Mouse (Mus musculus) adrenal gland, adult 8-10 months (tissue): ENCODE data around the gene Zswim5. TPM values are rescaled to one million over a fixed set of nuclear protein-coding genes. Genes with fewer than 3 reads are reported as not detected.
A peak's percentile ranks its signal among the peaks of the same experiment; 100 is the strongest.

Experiments used
- DNase-seq: peaks from one replicate; pipeline ENCODE4 v3.0.0; 2022
- total RNA-seq, 4 experiments: library from RNA; stranded (reverse); gene quantifications; 2 replicates each; pipeline ENCODE4 v1.2.4; 2022

The Zswim5 gene
- total RNA-seq, 4 experiments from 2014 or later, result 4.9 to 7.2 (median 5.6) TPM

DNA sequence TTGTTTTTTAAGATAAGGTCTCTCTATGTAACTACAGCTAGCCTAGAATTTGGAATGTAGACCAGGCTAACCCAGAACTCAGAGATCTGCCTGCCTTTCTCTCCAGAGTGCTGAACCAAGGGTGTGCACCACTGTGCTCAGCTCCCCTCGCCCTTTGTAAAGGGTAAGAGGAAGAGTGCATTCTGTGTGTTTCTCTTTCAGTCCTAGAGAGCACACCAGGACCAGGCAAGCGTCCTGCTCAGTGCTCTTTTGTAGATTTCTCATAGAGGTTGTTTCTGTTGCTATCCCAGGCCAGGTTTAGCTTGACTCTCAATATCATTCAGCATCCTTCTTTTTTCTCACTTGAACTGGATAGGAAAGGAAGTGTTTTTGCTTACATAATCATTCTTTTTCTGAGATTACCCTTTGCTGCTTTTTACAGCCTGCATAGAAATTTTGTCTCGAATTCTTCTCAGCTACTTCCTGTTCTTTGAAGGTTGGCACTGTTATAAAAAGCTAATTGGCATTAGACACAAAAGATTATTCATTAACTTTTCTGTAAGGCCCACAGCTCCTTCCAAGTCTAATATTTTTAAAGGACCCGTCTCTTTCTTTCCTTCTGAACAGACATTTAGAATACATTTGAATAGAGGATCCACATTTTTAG, 51.0 kb downstream of the Zswim5 start:
- DNase-seq, result no peak

GRCm38 (mm10) chr4:116939585-116939984, 62.4 kb downstream of the Zswim5 start:
- no peak for DNase-seq

DNA sequence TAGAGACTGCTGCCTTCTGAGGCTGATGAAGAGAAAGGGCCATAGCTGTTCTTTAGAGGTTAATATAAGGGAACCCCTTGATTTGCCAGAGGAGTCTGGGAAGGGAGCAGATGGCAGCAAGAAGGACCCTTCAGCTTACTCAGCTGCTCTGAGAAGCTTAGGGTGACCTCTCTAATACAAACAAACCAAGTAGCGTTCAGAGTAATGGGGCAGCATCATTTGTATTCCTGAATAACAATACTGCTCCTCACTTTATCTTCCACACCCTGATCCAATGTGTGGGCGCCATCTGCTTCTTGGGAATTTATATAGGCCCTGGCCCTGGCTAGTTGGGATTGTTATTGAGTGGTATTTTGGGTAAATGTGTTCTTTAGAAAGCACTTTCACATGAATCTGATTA, 65.5 kb downstream of the Zswim5 start:
- DNase-seq, result no peak

DNA sequence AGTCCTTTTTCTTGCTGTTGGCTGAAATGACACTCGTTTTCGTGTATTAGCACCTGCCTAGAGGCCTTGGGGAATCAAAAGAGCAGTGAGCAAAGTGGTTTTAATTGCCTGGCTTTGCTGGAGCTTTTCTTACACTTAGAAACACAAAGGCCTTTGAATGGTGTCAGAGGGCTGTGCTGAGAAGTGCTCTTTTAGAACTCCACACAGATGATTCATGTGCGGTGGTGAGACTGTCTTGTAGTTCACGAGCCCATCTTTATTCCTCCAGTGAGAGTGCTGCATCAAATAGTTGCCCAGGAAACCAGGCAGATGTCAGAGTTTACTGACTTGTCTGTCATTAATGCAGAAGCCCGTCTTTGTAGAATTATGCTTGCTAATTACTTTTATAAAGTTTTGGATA, 66.9 kb downstream of the Zswim5 start:
- no peak for DNase-seq

- DNase-seq, result no peak
These were observed 74.5 kb downstream of the Zswim5 start for GRCm38 (mm10) chr4:116951642-116952041.

DNA sequence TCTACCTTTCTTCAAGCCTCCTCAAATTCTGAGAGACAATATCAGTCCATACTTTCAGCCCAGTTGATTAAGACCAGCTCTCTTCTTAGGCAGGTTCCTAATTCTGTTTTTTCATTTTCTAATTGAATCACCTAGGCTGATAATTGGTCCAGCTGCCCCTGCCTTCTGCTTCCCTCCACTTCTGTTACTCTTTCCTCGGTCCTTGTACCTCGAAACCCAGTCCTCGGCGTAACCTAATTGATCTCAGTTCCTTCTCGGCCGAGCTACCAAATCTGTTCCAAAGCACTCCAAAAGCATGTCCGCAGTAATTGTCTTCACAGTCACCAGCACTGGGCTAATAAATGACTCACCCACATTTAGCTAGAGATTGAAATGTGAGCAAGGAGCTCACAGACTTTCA, 77.8 kb downstream of the Zswim5 start:
- no peak for DNase-seq

DNA sequence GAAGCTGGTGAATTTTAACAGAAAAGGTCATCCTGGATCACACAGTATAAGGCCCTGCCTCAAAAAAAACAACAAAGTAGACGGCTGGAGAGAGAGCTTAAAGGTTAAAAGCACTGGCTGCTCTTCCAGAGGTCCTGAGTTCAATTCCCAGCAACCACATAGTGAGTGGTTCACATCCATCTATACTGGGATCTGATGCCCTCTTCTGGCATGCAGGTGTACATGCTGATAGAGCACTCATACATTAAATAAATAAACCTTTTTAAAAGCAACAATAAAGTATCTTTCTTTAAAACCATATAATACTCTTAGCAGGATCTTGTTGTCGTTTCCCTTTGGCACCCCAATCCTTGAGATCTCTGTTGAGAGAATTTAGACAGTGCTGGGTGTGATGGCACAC, 99.3 kb downstream of the Zswim5 start:
- no peak for DNase-seq

GRCm38 (mm10) chr4:116985681-116986080, 108.5 kb downstream of the Zswim5 start:
- no peak for DNase-seq

- peak; percentile 76 for DNase-seq
These were observed 109.4 kb downstream of the Zswim5 start for GRCm38 (mm10) chr4:116986400-116987121.

GRCm38 (mm10) chr4:116987122-116987456, 109.9 kb downstream of the Zswim5 start:
- DNase-seq, result no peak

- DNase-seq, result no peak
These were observed 112.6 kb downstream of the Zswim5 start for GRCm38 (mm10) chr4:116989731-116990130.

DNA sequence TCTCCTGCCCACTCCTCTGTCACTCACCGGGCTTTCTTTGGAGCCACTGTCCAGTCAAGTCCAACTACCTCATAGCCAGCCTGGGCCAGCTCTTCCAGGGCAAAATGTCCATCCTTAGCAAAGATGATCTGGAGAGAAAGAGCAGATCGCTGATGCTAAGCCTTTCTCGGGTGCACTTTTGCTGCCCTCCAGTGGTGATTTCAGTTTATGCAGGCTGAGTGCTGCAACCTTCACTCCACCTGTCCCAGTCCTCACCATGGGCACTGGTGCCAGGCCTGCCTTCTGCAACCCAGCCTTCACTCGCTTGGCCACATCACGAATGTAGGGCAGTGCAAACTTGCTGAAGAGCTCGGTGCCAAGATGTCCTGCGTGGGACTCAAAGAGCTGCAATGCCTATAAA, 114.2 kb downstream of the Zswim5 start:
- DNase-seq, result peak; percentile 59

- peak; percentile 93 for DNase-seq
These were observed 116.8 kb downstream of the Zswim5 start, which contains the start of gene Urod for GRCm38 (mm10) chr4:116993672-116994621. Gene Urod, minus strand, starts transcription at chr4:116994413.

GRCm38 (mm10) chr4:116995131-116995797, 118.1 kb downstream of the Zswim5 start, which contains the start of gene Hectd3:
Gene Hectd3, plus strand, starts transcription at chr4:116995317.
- no peak for DNase-seq

DNA sequence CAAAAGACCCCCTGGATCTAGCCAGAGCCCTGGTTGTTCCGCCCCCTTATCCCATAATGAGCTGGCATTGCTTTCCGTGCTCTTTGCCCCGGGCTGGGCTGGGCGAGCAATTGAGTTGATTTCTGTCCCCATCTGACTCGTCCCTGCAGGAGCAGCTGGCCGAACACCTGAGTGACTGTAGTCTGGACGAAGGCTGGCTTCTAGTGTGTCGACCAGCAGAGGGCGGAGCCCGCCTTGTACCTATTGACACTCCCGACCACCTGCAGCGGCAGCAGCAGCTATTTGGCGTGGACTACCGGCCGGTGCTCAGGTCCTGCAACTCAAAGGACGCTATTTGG, 118.6 kb downstream of the Zswim5 start:
- DNase-seq, result no peak

- no peak for DNase-seq
These were observed 122.5 kb downstream of the Zswim5 start for GRCm38 (mm10) chr4:116999513-117000154.

DNA sequence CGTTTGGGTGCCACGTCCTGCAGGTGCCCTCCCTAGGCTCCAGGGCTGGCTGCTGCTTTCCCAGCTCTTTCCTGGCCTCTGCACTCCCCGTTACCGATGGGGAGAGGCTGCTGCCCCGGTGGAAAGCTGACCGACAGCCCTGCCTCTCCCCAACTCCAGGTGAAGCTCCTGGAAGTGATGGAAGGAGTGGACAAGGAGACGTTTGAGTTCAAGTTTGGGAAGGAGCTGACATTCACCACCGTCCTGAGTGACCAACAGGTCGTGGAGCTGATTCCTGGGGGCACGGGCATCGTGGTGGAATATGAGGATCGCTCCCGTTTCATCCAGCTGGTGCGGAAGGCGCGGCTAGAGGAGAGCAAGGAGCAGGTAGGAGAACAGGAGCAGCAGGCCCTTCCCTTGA, 124.8 kb downstream of the Zswim5 start:
- DNase-seq, result no peak

GRCm38 (mm10) chr4:117002543-117003521, 125.7 kb downstream of the Zswim5 start:
- peak; percentile 49 for DNase-seq

GRCm38 (mm10) chr4:117004649-117005048, 127.5 kb downstream of the Zswim5 start:
- DNase-seq, result no peak

GRCm38 (mm10) chr4:117005611-117006400, 128.6 kb downstream of the Zswim5 start:
- no peak for DNase-seq
